Mouse (Mus musculus): ENCODE measurements at regions not wholly inside any gene's neighbourhood (a gene's known extent, or its start where the extent isn't known, plus 50 kb on each side); places are given as distances from the start of the nearest gene placed in this dataset.
A peak's percentile ranks its signal among the peaks of the same experiment; 100 is the strongest.

- DNase-seq = no peak
These were observed 119.3 kb downstream of the Ttc8 start for GRCm38 (mm10) chr12:99039497-99040322.

DNA sequence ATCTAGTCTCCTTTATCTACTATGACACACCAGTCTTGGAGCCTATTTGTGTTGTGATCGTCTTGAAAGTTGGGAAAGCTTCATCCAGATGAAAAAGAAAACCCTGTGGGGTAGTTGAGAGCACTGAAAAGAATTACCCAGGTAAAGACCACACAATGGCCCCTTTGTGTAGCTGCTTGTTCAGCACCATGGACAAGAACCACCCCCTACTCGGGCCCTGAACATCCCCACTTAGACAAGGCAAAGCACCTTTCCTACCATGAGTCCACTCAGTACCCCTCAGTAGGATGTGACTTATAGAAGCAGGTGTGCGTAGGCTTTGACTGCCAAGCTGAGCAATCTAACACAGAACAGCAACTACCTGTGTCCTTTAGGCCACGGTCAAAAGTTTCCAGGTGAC is 121.2 kb downstream of the Ttc8 start:
- DNase-seq = no peak

DNA sequence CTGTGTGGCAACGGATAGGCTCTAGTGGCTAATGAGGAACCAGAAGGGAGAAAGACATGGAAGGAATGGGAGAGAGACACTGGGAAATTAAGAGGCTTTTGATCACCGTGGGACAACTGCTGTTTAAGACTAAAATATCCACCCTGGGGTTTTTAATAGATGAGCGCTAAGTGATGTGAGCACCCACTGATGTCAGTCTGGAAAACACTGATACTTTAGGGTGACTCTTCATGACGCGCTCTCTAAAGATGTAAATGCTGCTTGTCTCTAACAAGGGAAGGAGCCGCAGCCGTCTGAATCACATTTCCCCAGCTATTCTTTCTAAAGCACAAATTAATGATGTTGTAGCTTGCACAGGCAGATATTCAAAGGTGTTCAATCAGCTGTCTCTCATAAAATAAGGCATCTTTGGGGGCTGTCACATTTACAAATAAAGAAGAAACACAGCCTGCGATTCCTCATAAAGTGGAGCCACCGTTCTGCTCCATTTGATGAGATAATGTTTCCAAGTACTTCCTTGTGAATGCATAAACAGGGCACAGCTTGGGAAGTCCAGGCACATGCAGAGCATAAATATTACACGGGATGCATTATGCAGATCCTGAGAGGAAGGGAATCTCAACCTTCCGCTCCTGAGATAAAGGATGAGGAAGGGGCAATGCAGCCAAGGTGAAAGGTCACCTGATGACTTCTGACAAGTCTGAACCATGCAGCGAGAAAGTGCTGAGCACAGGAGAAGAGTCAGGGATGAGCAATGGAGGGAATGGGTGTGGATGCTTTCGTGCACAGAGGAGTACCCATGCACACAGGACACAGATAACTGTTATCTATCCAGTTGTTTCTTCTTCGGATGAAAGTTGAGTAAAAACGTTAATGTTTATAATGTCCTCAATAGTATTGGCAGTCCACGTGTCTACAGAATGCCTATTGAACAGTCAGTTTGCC is 122.8 kb downstream of the Ttc8 start:
- no peak for DNase-seq

- DNase-seq = no peak
These were observed 124.1 kb downstream of the Ttc8 start for GRCm38 (mm10) chr12:99044477-99044876.

DNA sequence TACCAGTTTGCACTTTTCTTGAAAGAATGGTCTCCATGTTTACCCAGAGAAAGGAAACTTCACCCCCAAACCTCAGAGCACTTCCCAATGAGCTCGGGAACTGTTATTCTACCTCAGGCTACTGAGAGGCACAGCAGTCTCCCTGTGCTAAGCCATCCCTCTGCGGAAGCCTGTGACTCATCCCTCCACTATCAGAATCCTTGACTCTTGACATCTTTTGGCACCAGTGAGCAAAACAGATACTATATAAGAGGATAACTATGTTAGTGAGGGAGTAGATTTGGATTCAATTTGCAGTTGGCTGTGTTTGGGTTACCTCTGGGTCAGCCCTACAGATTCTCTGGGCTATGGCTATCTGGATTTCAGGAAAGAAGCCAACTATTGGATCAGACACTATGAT is 130.1 kb downstream of the Ttc8 start:
- no peak for DNase-seq

DNA sequence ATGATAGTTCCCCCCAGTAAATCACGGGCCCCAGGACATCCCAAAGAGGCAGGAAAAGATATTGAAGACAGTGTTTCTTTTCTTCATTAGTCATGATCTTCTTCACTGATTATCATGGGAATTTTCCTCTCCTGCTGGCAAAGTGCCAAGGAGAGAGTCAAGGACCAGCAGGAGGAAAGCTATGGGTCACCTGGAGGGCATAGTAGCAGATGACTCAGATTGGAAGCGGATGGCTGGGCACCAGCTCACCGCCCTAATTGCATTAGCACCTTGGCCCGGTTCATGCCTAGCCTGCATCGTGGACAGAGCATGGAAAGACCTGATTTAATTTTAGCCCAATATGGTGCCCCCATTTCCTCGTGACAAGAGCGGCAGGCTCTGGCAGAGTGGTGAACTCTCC is 132.2 kb downstream of the Ttc8 start:
- DNase-seq = no peak

GRCm38 (mm10) chr12:99057521-99057920 is 137.1 kb downstream of the Ttc8 start:
- no peak for DNase-seq

DNA sequence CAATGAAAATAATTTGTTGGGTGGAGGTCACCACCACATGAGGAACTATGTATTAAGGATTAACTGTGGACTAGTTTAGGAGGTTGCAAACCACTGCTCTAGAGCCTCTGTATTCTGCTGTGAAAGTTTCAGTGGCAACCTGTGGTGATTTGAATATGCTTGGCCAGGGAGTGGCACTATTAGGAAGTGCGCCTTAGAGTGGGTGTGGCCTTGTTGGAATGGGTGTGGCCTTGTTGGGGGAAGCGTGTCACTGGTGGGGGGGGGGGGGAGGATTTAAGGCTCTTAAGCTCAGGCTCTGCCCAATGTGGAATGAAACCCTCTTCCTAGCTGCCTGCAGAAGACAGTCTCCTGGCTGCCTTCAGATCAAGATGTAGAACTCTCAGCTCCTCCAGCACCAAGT is 138.5 kb downstream of the Ttc8 start:
- DNase-seq = no peak

GRCm38 (mm10) chr12:99059491-99059890 is 139.1 kb downstream of the Ttc8 start:
- DNase-seq = no peak

DNA sequence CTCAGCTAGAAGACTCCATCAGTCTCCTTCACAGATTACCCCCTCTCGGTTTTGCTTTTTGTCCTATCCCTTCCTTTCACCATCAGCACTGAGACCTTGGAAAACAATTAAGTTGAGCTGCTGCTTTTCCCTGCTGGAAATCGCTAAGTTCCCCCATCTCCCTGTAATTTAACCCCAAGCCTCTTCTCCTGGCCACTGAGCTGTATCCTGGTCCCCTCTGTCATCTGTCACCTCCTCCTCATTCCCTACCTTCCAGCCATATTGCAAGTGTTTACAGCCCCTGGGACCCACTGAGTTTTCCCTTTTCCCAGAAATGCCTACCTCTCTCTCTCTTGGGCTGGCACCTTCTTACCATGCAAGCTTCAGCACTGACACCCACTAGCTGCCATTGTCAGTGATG is 140.3 kb downstream of the Ttc8 start:
- no peak for DNase-seq

DNA sequence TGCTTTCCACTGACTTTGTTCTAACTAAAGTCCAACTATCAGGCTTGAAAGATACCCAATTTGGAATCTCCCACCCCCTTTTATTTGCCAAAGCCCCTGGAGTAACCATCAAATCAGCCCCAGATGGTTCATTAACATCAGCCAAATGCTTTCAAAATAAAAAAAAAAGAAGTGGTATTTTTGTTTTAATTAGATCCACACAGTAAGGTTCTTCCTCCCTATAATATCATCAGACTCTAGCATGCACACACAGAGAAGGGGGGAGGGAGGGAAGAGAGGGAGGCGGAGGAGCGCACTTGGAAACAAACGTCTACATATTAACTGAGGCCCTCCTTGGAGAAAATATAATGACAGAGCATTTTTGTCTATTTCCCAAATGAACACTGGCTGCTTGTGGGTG is 143.1 kb downstream of the Ttc8 start:
- DNase-seq = no peak

GRCm38 (mm10) chr12:99063885-99064284 is 143.5 kb downstream of the Ttc8 start:
- no peak for DNase-seq

GRCm38 (mm10) chr12:99067962-99068361 is 147.6 kb downstream of the Ttc8 start:
- no peak for DNase-seq

GRCm38 (mm10) chr12:99073766-99074165 is 153.4 kb downstream of the Ttc8 start:
- DNase-seq = no peak

- no peak for DNase-seq
These were observed 157.0 kb downstream of the Ttc8 start for GRCm38 (mm10) chr12:99077366-99077765.

GRCm38 (mm10) chr12:99079873-99080272 is 159.5 kb downstream of the Ttc8 start:
- no peak for DNase-seq

GRCm38 (mm10) chr12:99083616-99084015 is 163.2 kb downstream of the Ttc8 start:
- no peak for DNase-seq

- peak; percentile 86 for DNase-seq
These were observed 163.8 kb downstream of the Ttc8 start for GRCm38 (mm10) chr12:99084144-99084543.

DNA sequence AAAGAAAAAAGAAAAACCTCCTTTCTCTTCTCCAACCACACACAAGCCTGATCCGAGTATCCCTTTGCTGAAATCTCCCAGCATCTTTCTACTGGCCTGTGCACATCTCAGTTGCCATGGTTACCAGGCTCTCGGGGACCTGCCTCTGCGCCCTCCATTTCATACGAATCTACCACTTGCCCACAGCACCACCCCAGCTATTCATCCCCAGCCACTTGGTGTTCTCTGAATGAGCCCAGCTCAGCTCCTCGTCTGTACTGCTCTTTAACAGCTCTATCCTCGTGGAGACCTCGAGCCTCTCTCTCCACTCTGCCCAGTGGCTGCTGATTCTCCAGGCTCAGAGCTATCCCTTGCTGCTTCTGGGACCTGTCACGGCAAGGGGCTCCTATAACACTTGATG is 166.9 kb downstream of the Ttc8 start:
- DNase-seq = peak; percentile 30

- no peak for DNase-seq
These were observed 171.4 kb downstream of the Ttc8 start for GRCm38 (mm10) chr12:99091770-99092169.

GRCm38 (mm10) chr12:99093151-99093550 is 172.8 kb downstream of the Ttc8 start:
- DNase-seq = no peak

DNA sequence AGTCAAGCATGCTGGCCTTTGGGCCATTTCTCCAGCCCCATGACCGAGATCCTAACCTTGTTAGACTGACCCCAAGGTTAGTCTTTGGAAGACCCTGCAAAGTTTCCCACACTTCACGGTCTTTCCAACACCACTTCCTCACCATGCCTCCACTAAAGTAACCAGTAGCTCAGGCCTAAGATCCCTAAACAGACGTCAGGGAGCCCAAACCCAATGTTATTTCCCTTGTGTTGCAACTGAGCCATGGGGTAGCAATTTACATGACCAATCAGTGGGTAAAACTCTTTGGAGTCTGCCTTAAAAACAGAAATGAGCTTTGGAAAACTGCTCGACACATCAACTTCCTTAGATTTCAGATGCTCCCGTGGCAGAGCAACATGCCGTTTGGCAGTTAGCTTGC is 173.6 kb downstream of the Ttc8 start:
- DNase-seq = no peak

GRCm38 (mm10) chr12:99096930-99097617 is 176.7 kb downstream of the Ttc8 start:
- peak; percentile 81 for DNase-seq

Measured in right cerebral cortex, postnatal 25 days (tissue).